8 mouse cellular contexts compared by ENCODE assay signal in genomic region chr10:75365231-75365633, GRCm38 (mm10). TPM values are rescaled to one million over a fixed set of nuclear protein-coding genes. Genes with fewer than 3 reads are reported as not detected.
A peak's percentile ranks its signal among the peaks of the same experiment; 100 is the strongest.
DNase-seq lines count a peak whose midpoint lies in the region; ATAC-seq lines count a peak whose summit lies in the region.

No protein-coding gene starts in this region.

- peak overlapping the region; percentile 26 for H3K4me2 ChIP-seq in kidney, embryonic 16.5 days (replicated peaks; ENCODE audit: low read depth, low read length)
- peak overlapping the region; percentile 21; the same call in 1 of the 2 replicates for H3K4me2 ChIP-seq in midbrain, embryonic 16.5 days (ENCODE audit: low read length)

- no peaks in the 10 kb centered on the region for H3K36me3 ChIP-seq in kidney, embryonic 16.5 days (ENCODE audit: insufficient read depth, low read length)
- no peaks in the 10 kb centered on the region for H3K36me3 ChIP-seq in midbrain, embryonic 16.5 days (ENCODE audit: control insufficient read depth, insufficient read depth, low read length)

- DNase-seq in kidney, adult 8-10 months: no peak
- peak; percentile 81 for DNase-seq in MEL-GATA-1-ER (ENCODE audit: extremely low read depth, low read depth)
- DNase-seq in cerebellum, adult 18-20 months: no peak
- no peak for DNase-seq in kidney, postnatal 14 days
- no peak for DNase-seq in ovary, postnatal 36 days (ENCODE audit: low spot score)

- H3K9me3 ChIP-seq in kidney, embryonic 16.5 days (ENCODE audit: low read length): no peaks in the 10 kb centered on the region
- no peaks in the 10 kb centered on the region for H3K9me3 ChIP-seq in midbrain, embryonic 16.5 days (replicated peaks; ENCODE audit: control insufficient read depth, low read length, poor library complexity, severe bottlenecking)

- peak overlapping the region; percentile 27 for H3K4me3 ChIP-seq in kidney, embryonic 16.5 days (ENCODE audit: low read length)
- peak overlapping the region; percentile 20 for H3K4me3 ChIP-seq in midbrain, embryonic 16.5 days (ENCODE audit: low read depth, low read length)

- H3K27ac ChIP-seq in kidney, embryonic 16.5 days (ENCODE audit: low read length): no peak overlapping the region
- H3K27ac ChIP-seq in midbrain, embryonic 16.5 days (ENCODE audit: low read length): no peak overlapping the region

- peaks cover 15% of the 10 kb centered on the region; the same call in 1 of the 2 replicates for H3K4me1 ChIP-seq in kidney, embryonic 16.5 days (ENCODE audit: insufficient read depth, low read length)
- 0 out of 2 replicates have a peak, but pooled peaks cover 3% of the 10 kb centered on the region for H3K4me1 ChIP-seq in midbrain, embryonic 16.5 days (ENCODE audit: control insufficient read depth, insufficient read depth, low read length)

- ATAC-seq in kidney, embryonic 16.5 days (ENCODE audit: low FRiP score, low TSS enrichment): no peak
- peak; percentile 56 to 80; a peak in 3 of 4 replicates for ATAC-seq in hematopoietic stem cell, adult 5-6 weeks (replicated peaks in 1 of 2; ENCODE audit: insufficient read depth in 1 of 2, low FRiP score in 2 of 2, low TSS enrichment in 1 of 2, low read depth in 1 of 2, poor library complexity in 2 of 2, severe bottlenecking in 2 of 2)
- no peak for ATAC-seq in midbrain, embryonic 16.5 days

- no peaks in the 10 kb centered on the region for H3K27me3 ChIP-seq in kidney, embryonic 16.5 days (ENCODE audit: insufficient read depth, low read length)
- no peaks in the 10 kb centered on the region for H3K27me3 ChIP-seq in midbrain, embryonic 16.5 days (ENCODE audit: control insufficient read depth, insufficient read depth, low read depth, low read length)

- WGBS in kidney, embryonic 16.5 days: 52% methylated on average over 6 of the region's 6 CpGs
- WGBS in midbrain, embryonic 16.5 days: 39% methylated on average over 6 of the region's 6 CpGs

- no peak overlapping the region for H3K9ac ChIP-seq in kidney, embryonic 16.5 days (replicated peaks; ENCODE audit: low read length)
- no peak overlapping the region for H3K9ac ChIP-seq in midbrain, embryonic 16.5 days (ENCODE audit: low read depth, low read length)

RNA-seq across cellular contexts. Expression of gene Upb1, which starts 35.7 kb away (rescaled TPM):
- 3.1 and 3.3 TPM in 2 replicates for polyA plus RNA-seq in kidney, embryonic 16.5 days (2015; fragmentation: Nextera tagmentation; extraction: Ambion mirVana)
- total RNA-seq in hematopoietic stem cell, adult 5-6 weeks (2017): 0.10 and 0.63 TPM in 2 replicates
- polyA plus RNA-seq in midbrain, embryonic 16.5 days (2015; fragmentation: Nextera tagmentation; extraction: Ambion mirVana): 0.41 and 0.42 TPM in 2 replicates

RNA-seq across cellular contexts. Expression of gene Adora2a, which starts 48.6 kb away (rescaled TPM):
- polyA plus RNA-seq in kidney, embryonic 16.5 days (2015; fragmentation: Nextera tagmentation; extraction: Ambion mirVana): 6.4 and 6.5 TPM in 2 replicates
- total RNA-seq in hematopoietic stem cell, adult 5-6 weeks (2017): 8.6 and 10.1 TPM in 2 replicates
- 3.7 and 3.8 TPM in 2 replicates for polyA plus RNA-seq in midbrain, embryonic 16.5 days (2015; fragmentation: Nextera tagmentation; extraction: Ambion mirVana)

Comparison
In these comparisons a context has a peak if more than half of its experiments do, and no peak if none do; other contexts are left out.
1. ATAC-seq: peak in hematopoietic stem cell, adult 5-6 weeks (2 of 2); none in kidney, embryonic 16.5 days (single experiment) and midbrain, embryonic 16.5 days (single experiment).